In genomic region chr1:168391617-168392499, GRCm38 (mm10) we compare ENCODE assay signal across 9 mouse cellular contexts. TPM values are rescaled to one million over a fixed set of nuclear protein-coding genes. Genes with fewer than 3 reads are reported as not detected.
DNase-seq lines count a peak whose midpoint lies in the region; ATAC-seq and TF ChIP-seq lines count a peak whose summit lies in the region.
"Had no signal": no experiment of that assay in that cellular context is flagged by ENCODE, and none has a peak within 500 bp of the region (broad histone marks: within the 10 kb centered on the region; RNA-seq: fewer than 3 reads in every experiment).

No protein-coding gene starts in this region.

- 17% methylated on average over 20 of the region's 20 CpGs for WGBS in forebrain, embryonic 11.5 days
- WGBS in intestine, embryonic 14.5 days, result 23% methylated on average over 20 of the region's 20 CpGs
- 15% methylated on average over 20 of the region's 20 CpGs for WGBS in lung, embryonic 15.5 days

- H3K9me3 ChIP-seq in forebrain, embryonic 11.5 days (ENCODE audit: control insufficient read depth, low read length), result no peaks in the 10 kb centered on the region
- no peaks in the 10 kb centered on the region for H3K9me3 ChIP-seq in intestine, embryonic 14.5 days (ENCODE audit: control insufficient read depth, low read length)
- no peaks in the 10 kb centered on the region for H3K9me3 ChIP-seq in lung, embryonic 15.5 days
- H3K9me3 ChIP-seq: liver, embryonic 15.5 days had no signal

- no peaks in the 10 kb centered on the region for H3K27me3 ChIP-seq in forebrain, embryonic 11.5 days (ENCODE audit: control insufficient read depth, insufficient read depth, low read length)
- H3K27me3 ChIP-seq in intestine, embryonic 14.5 days (replicated peaks; ENCODE audit: control insufficient read depth, insufficient read depth, low read length), result no peaks in the 10 kb centered on the region
- H3K27me3 ChIP-seq in lung, embryonic 15.5 days, result no peaks in the 10 kb centered on the region
- H3K27me3 ChIP-seq: liver, embryonic 15.5 days had no signal

- intact Hi-C loops in left cerebral cortex, adult 2 months (cut with DNase I), result loop anchor here (2.0 kb wide), 1 partner anchor 37 kb away; no protein-coding TSS in a partner anchor

- peak overlapping the region; percentile 7; the same call in 1 of the 2 replicates for H3K4me3 ChIP-seq in left cerebral cortex, adult 2 months
- no peak overlapping the region for H3K4me3 ChIP-seq in forebrain, embryonic 11.5 days (ENCODE audit: low read depth, low read length)
- H3K4me3 ChIP-seq in intestine, embryonic 14.5 days (ENCODE audit: low read depth, low read length), result no peak overlapping the region
- H3K4me3 ChIP-seq in lung, embryonic 15.5 days, result peak overlapping the region; percentile 7; the same call in 1 of the 2 replicates
- H3K4me3 ChIP-seq: liver, embryonic 15.5 days had no signal

- peak; percentile 81 for ATAC-seq in forebrain, embryonic 11.5 days (replicated peaks; ENCODE audit: low FRiP score)
- 0 out of 2 replicates have a peak, but pooled peaks have one; percentile 33 for ATAC-seq in intestine, embryonic 14.5 days (replicated peaks; ENCODE audit: low FRiP score, low TSS enrichment, low read depth)
- peak; percentile 55; the same call in 1 of the 2 replicates for ATAC-seq in lung, embryonic 15.5 days (ENCODE audit: borderline replicate concordance, extremely low read depth, low FRiP score, low TSS enrichment)

- peaks cover 33% of the 10 kb centered on the region for H3K4me1 ChIP-seq in forebrain, embryonic 11.5 days (replicated peaks; ENCODE audit: control insufficient read depth, insufficient read depth, low read length)
- H3K4me1 ChIP-seq in intestine, embryonic 14.5 days (replicated peaks; ENCODE audit: control insufficient read depth, insufficient read depth, low read length), result peaks cover 32% of the 10 kb centered on the region
- H3K4me1 ChIP-seq in lung, embryonic 15.5 days, result peaks cover 63% of the 10 kb centered on the region
- H3K4me1 ChIP-seq: liver, embryonic 15.5 days had no signal

- no peak for DNase-seq in left cerebral cortex, adult 2 months (ENCODE audit: extremely low spot score in 1 of 2, low spot score in 2 of 2)
- no peak for DNase-seq in left cerebral cortex, adult 11 months (ENCODE audit: low spot score)
- DNase-seq in adrenal gland, postnatal 25 days, result peak; percentile 55
- DNase-seq in forebrain, embryonic 11.5 days (ENCODE audit: low spot score), result peak; percentile 78
- no peak for DNase-seq in intestine, embryonic 14.5 days (ENCODE audit: low spot score)
- DNase-seq in spleen, postnatal 10 days (ENCODE audit: low spot score in 2 of 2), result no peak
- no peak for DNase-seq in testis, postnatal 10 days (ENCODE audit: low spot score)

- H3K9ac ChIP-seq in forebrain, embryonic 11.5 days (ENCODE audit: low read length), result peak overlapping the region; percentile 28
- H3K9ac ChIP-seq in intestine, embryonic 14.5 days (ENCODE audit: low read length), result no peak overlapping the region
- H3K9ac ChIP-seq in lung, embryonic 15.5 days, result no peak overlapping the region
- H3K9ac ChIP-seq: liver, embryonic 15.5 days had no signal

- no peaks in the 10 kb centered on the region for H3K36me3 ChIP-seq in forebrain, embryonic 11.5 days (ENCODE audit: control insufficient read depth, insufficient read depth, low read length)
- H3K36me3 ChIP-seq in intestine, embryonic 14.5 days (ENCODE audit: control insufficient read depth, insufficient read depth, low read length), result peaks cover 19% of the 10 kb centered on the region; the same call in 1 of the 2 replicates
- H3K36me3 ChIP-seq in lung, embryonic 15.5 days, result peaks cover 11% of the 10 kb centered on the region; the same call in 1 of the 2 replicates
- H3K36me3 ChIP-seq: liver, embryonic 15.5 days had no signal

- peak overlapping the region; percentile 28; the same call in 1 of the 2 replicates for H3K4me2 ChIP-seq in forebrain, embryonic 11.5 days (ENCODE audit: low read depth, low read length, severe bottlenecking)
- peak overlapping the region; percentile 35 for H3K4me2 ChIP-seq in intestine, embryonic 14.5 days (ENCODE audit: low read length)
- H3K4me2 ChIP-seq in lung, embryonic 15.5 days, result peak overlapping the region; percentile 42
- H3K4me2 ChIP-seq: liver, embryonic 15.5 days had no signal

- H3K27ac ChIP-seq in left cerebral cortex, adult 2 months, result peak overlapping the region; percentile 69
- H3K27ac ChIP-seq in forebrain, embryonic 11.5 days (ENCODE audit: low read depth, low read length), result peak overlapping the region; percentile 88
- H3K27ac ChIP-seq in intestine, embryonic 14.5 days (ENCODE audit: low read depth), result peak overlapping the region; percentile 70
- H3K27ac ChIP-seq in lung, embryonic 15.5 days, result peak overlapping the region; percentile 65
- H3K27ac ChIP-seq: liver, embryonic 15.5 days had no signal

- no peak for TF ChIP-seq CTCF in left cerebral cortex, adult 2 months (IDR thresholded peaks at IDR 0.05)

RNA-seq across cellular contexts. Expression of gene Pbx1, which starts 40.2 kb away (rescaled TPM):
- 100 to 1,000 TPM; 140 to 143 TPM for total RNA-seq in left cerebral cortex, adult 2 months (2021)
- total RNA-seq in adrenal gland, postnatal 25 days (2021), result 194 and 198 TPM in 2 replicates
- polyA plus RNA-seq in forebrain, embryonic 11.5 days (2014; fragmentation: Nextera tagmentation; extraction: Ambion mirVana), result 45.8 and 51.1 TPM in 2 replicates
- polyA plus RNA-seq in intestine, embryonic 14.5 days (2014; fragmentation: Nextera tagmentation; extraction: Ambion mirVana), result 37.3 and 42.3 TPM in 2 replicates
- polyA plus RNA-seq in lung, embryonic 15.5 days (2015; fragmentation: Nextera tagmentation; extraction: Ambion mirVana), result 37.5 and 40.6 TPM in 2 replicates

Comparison
In these comparisons a context has a peak if more than half of its experiments do, and no peak if none do; other contexts are left out.
1. DNase-seq: peak in adrenal gland, postnatal 25 days (single experiment) and forebrain, embryonic 11.5 days (single experiment); none in left cerebral cortex, adult 2 months (0 of 2), left cerebral cortex, adult 11 months (single experiment), intestine, embryonic 14.5 days (single experiment), spleen, postnatal 10 days (0 of 2) and testis, postnatal 10 days (single experiment).
2. H3K4me3 ChIP-seq: peak in left cerebral cortex, adult 2 months (single experiment) and lung, embryonic 15.5 days (single experiment); none in forebrain, embryonic 11.5 days (single experiment) and intestine, embryonic 14.5 days (single experiment).
3. Peak in every context shown above with its lines, with median percentiles within 50 percentile points of each other: H3K27ac ChIP-seq, ATAC-seq and H3K4me2 ChIP-seq.